Mouse (Mus musculus) forebrain, embryonic 13.5 days (tissue): Measurements from ENCODE around the gene Nfe2. TPM values are rescaled to one million over a fixed set of nuclear protein-coding genes. Genes with fewer than 3 reads are reported as not detected.
"Not testable (repeated sequence)": the region's sequence is repeated elsewhere in the genome, so short reads cannot be mapped to it uniquely, and the experiment has no call there.

Experiments
- ATAC-seq: fragments of 200-750 bp; cut with Nextera tagmentation; 2 replicates; pipeline ENCODE4 v1.8.0; 2017
- H3K27ac ChIP-seq: fragments of 300-500 bp; sonication (generic); 2 replicates; pipeline ENCODE4 v1.5.1; 2015; ENCODE audit warnings: inconsistent platforms, mild to moderate bottlenecking, moderate library complexity
- H3K27me3 ChIP-seq: fragments of 300-500 bp; sonication (generic); 2 replicates; pipeline ENCODE4 v1.6.1; 2015; ENCODE audit warnings: mild to moderate bottlenecking, inconsistent platforms
- H3K36me3 ChIP-seq: fragments of 300-500 bp; sonication (generic); 2 replicates; pipeline ENCODE4 v1.6.1; 2015; ENCODE audit warnings: mild to moderate bottlenecking, inconsistent platforms; ENCODE audit not compliant: poor library complexity, severe bottlenecking
- H3K4me1 ChIP-seq: fragments of 300-500 bp; sonication (generic); 2 replicates; pipeline ENCODE4 v1.6.1; 2015; ENCODE audit warnings: inconsistent platforms
- H3K4me2 ChIP-seq: fragments of 300-500 bp; sonication (generic); 2 replicates; pipeline ENCODE4 v1.6.1; 2015; ENCODE audit warnings: inconsistent platforms, mild to moderate bottlenecking, moderate library complexity
- H3K4me3 ChIP-seq: fragments of 300-500 bp; sonication (generic); 2 replicates; pipeline ENCODE4 v1.5.1; 2015; ENCODE audit warnings: mild to moderate bottlenecking, inconsistent platforms
- H3K9ac ChIP-seq: fragments of 300-500 bp; sonication (generic); 2 replicates; pipeline ENCODE4 v1.6.1; 2015; ENCODE audit warnings: mild to moderate bottlenecking, inconsistent platforms
- H3K9me3 ChIP-seq: fragments of 300-500 bp; sonication (generic); replicated peaks from 2 replicates; pipeline ENCODE4 v1.6.1; 2016; ENCODE audit warnings: inconsistent platforms
- WGBS: fragments of 180-500 bp; shearing (Covaris S2); methylation state at CpG from one replicate; pipeline ENCODE4 v1.1.7; 2015; 5-methylcytosine and 5-hydroxymethylcytosine counted together
- polyA plus RNA-seq: library from polyadenylated mRNA; unstranded; fragments of >200 nt; fragmentation: Nextera tagmentation; extraction: Ambion mirVana; gene quantifications from 2 replicates; pipeline ENCODE4 v1.2.1, GENCODE M21; 2015

Gene Nfe2
- polyA plus RNA-seq, 1 experiment from 2014 or later, result 0.57 TPM

- Histone ChIP-seq H3K4me1 (peaks cover 4% of the 10 kb centered on the region), H3K4me3 (no peak overlapping the region), H3K9ac (no peak overlapping the region), H3K27ac (no peak overlapping the region), H3K27me3 (peaks cover 12% of the 10 kb centered on the region), H3K36me3 (no peaks in the 10 kb centered on the region), H3K9me3 (no peaks in the 10 kb centered on the region), H3K4me2 (no peak overlapping the region)
- 72% methylated on average over 1 of the region's 1 CpGs for WGBS
- ATAC-seq, result no peak
Observed at GRCm38 (mm10) chr15:103259989-103260388, 1.8 kb upstream of the Nfe2 start.

- Histone ChIP-seq H3K27ac (no peak overlapping the region), H3K4me1 (peaks cover 8% of the 10 kb centered on the region), H3K9ac (no peak overlapping the region), H3K36me3 (no peaks in the 10 kb centered on the region), H3K9me3 (no peaks in the 10 kb centered on the region), H3K4me3 (no peak overlapping the region), H3K4me2 (no peak overlapping the region), H3K27me3 (peaks cover 20% of the 10 kb centered on the region)
- 85% methylated on average over 5 of the region's 5 CpGs for WGBS
- ATAC-seq, result no peak
Observed at GRCm38 (mm10) chr15:103259162-103259561, 959 bp upstream of the Nfe2 start.

- Histone ChIP-seq H3K36me3 (no peaks in the 10 kb centered on the region), H3K9me3 (no peaks in the 10 kb centered on the region), H3K27ac (no peak overlapping the region), H3K4me3 (no peak overlapping the region), H3K4me1 (peaks cover 8% of the 10 kb centered on the region), H3K4me2 (no peak overlapping the region), H3K27me3 (peaks cover 27% of the 10 kb centered on the region), H3K9ac (no peak overlapping the region)
- 89% methylated on average over 6 of the region's 6 CpGs for WGBS
- ATAC-seq, result no peak
Observed at GRCm38 (mm10) chr15:103256210-103256986, 1.8 kb downstream of the Nfe2 start.

GRCm38 (mm10) chr15:103255169-103255568 lies 3.0 kb downstream of the Nfe2 start:
- no peaks in the 10 kb centered on the region for H3K36me3 ChIP-seq
- H3K4me2 ChIP-seq, result peak overlapping the region; percentile 66
- no peaks in the 10 kb centered on the region for H3K9me3 ChIP-seq
- H3K27ac ChIP-seq, result no peak overlapping the region
- peak overlapping the region; percentile 35 for H3K4me3 ChIP-seq
- peak overlapping the region; percentile 65 for H3K9ac ChIP-seq
- peaks cover 27% of the 10 kb centered on the region for H3K27me3 ChIP-seq
- peaks cover 13% of the 10 kb centered on the region for H3K4me1 ChIP-seq
- WGBS, result 1% methylated on average over 25 of the region's 25 CpGs
- no peak for ATAC-seq

GRCm38 (mm10) chr15:103253352-103253751 lies 4.9 kb downstream of the Nfe2 start:
- no peaks in the 10 kb centered on the region for H3K9me3 ChIP-seq
- WGBS, result 97% methylated on average over 1 of the region's 1 CpGs

GRCm38 (mm10) chr15:103252660-103253059 lies 5.5 kb downstream of the Nfe2 start:
- Histone ChIP-seq H3K4me3 (no peak overlapping the region), H3K27ac (no peak overlapping the region), H3K36me3 (peaks cover 19% of the 10 kb centered on the region), H3K9ac (no peak overlapping the region), H3K27me3 (peaks cover 19% of the 10 kb centered on the region), H3K4me1 (peaks cover 13% of the 10 kb centered on the region), H3K9me3 (no peaks in the 10 kb centered on the region), H3K4me2 (no peak overlapping the region)
- no peak for ATAC-seq
- 93% methylated on average over 3 of the region's 3 CpGs for WGBS

More at GRCm38 (mm10) chr15:103253352-103253751, 4.9 kb downstream of the Nfe2 start:
- Histone ChIP-seq H3K36me3 (peaks cover 12% of the 10 kb centered on the region), H3K4me1 (peaks cover 13% of the 10 kb centered on the region), H3K27ac (no peak overlapping the region), H3K9ac (no peak overlapping the region), H3K27me3 (peaks cover 25% of the 10 kb centered on the region), H3K4me2 (no peak overlapping the region), H3K4me3 (no peak overlapping the region)
- ATAC-seq, result no peak

- H3K27me3 ChIP-seq, result peaks cover 19% of the 10 kb centered on the region
- H3K27ac ChIP-seq, result no peak overlapping the region
- no peak for ATAC-seq
- H3K4me3 ChIP-seq, result no peak overlapping the region
- H3K36me3 ChIP-seq, result peaks cover 29% of the 10 kb centered on the region
- H3K9ac ChIP-seq, result no peak overlapping the region
- no peaks in the 10 kb centered on the region for H3K9me3 ChIP-seq
- H3K4me1 ChIP-seq, result peaks cover 13% of the 10 kb centered on the region
- WGBS, result 88% methylated on average over 1 of the region's 1 CpGs
- no peak overlapping the region for H3K4me2 ChIP-seq
Observed at GRCm38 (mm10) chr15:103251595-103251994, 6.6 kb downstream of the Nfe2 start.

- Histone ChIP-seq H3K4me1 (peaks cover 11% of the 10 kb centered on the region), H3K4me3 (no peak overlapping the region), H3K4me2 (no peak overlapping the region), H3K36me3 (peaks cover 42% of the 10 kb centered on the region), H3K27me3 (peaks cover 19% of the 10 kb centered on the region), H3K27ac (peak overlapping the region; percentile 31; the same call in 1 of the 2 replicates), H3K9ac (no peak overlapping the region), H3K9me3 (no peaks in the 10 kb centered on the region)
- ATAC-seq, result 0 out of 2 replicates have a peak, but pooled peaks have one; percentile 14
- WGBS, result 25% methylated on average over 2 of the region's 2 CpGs
Observed at GRCm38 (mm10) chr15:103250195-103250740, 7.9 kb downstream of the Nfe2 start.

GRCm38 (mm10) chr15:103249511-103249910 lies 8.7 kb downstream of the Nfe2 start:
- not testable (repeated sequence) for H3K27ac ChIP-seq, H3K9me3 ChIP-seq, H3K9ac ChIP-seq, H3K4me2 ChIP-seq, H3K4me1 ChIP-seq, H3K4me3 ChIP-seq
- peaks cover 48% of the 10 kb centered on the region for H3K36me3 ChIP-seq
- peak; percentile 3; the same call in 1 of the 2 replicates for ATAC-seq
- WGBS, result 90% methylated on average over 6 of the region's 6 CpGs
- peaks cover 11% of the 10 kb centered on the region; the same call in 1 of the 2 replicates for H3K27me3 ChIP-seq

- WGBS, result 80% methylated on average over 28 of the region's 28 CpGs
- Histone ChIP-seq H3K27ac (no peak overlapping the region), H3K9ac (no peak overlapping the region), H3K4me1 (peaks cover 13% of the 10 kb centered on the region), H3K4me2 (no peak overlapping the region), H3K4me3 (no peak overlapping the region), H3K36me3 (peaks cover 53% of the 10 kb centered on the region), H3K9me3 (no peaks in the 10 kb centered on the region), H3K27me3 (0 out of 2 replicates have a peak, but pooled peaks cover 3% of the 10 kb centered on the region)
- ATAC-seq, result peak; percentile 31; the same call in 1 of the 2 replicates
Observed at GRCm38 (mm10) chr15:103248401-103249313, 9.5 kb downstream of the Nfe2 start.

- Histone ChIP-seq H3K9me3 (no peaks in the 10 kb centered on the region), H3K36me3 (peaks cover 60% of the 10 kb centered on the region), H3K27ac (no peak overlapping the region), H3K27me3 (no peaks in the 10 kb centered on the region), H3K4me3 (no peak overlapping the region), H3K4me2 (no peak overlapping the region), H3K9ac (no peak overlapping the region), H3K4me1 (peaks cover 21% of the 10 kb centered on the region)
- ATAC-seq, result peak; percentile 11; the same call in 1 of the 2 replicates
Observed at GRCm38 (mm10) chr15:103247782-103248400, 10.3 kb downstream of the Nfe2 start.
